Mouse (Mus musculus): ENCODE measurements around the gene Rnase2a.

Rnase2a gene

DNA sequence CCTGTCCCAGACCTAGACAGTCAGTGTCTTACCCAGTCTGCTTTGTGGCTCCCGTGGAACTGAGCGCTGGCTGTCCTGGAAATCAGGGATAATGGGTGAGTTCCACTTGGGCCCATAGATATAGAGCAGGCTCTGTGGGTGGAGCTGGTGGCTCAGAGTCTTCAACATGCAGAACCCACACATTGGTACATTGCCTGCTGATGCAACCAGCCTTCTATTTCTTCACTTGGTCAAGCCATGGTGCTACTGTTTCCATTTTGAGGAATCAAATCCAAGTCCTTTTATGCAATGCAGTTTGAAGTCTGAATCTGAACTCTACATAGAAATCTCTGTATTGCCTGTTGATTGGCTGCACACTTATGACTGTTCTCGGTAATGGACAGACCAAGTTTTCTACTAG lies at the start of gene Rnase2a:
TSS of gene Rnase2a (minus strand) at position 72 of the 400 bp plus-strand sequence.
- TF ChIP-seq GATA4 (IDR thresholded peaks at IDR 0.05; ENCODE audit: insufficient replicate concordance, low read length): no peak

- TF ChIP-seq GATA4 (IDR thresholded peaks at IDR 0.05; ENCODE audit: insufficient replicate concordance, low read length): no peak
Measured at GRCm38 (mm10) chr14:51291505-51291904, 35.6 kb upstream of the Rnase2a start.

GRCm38 (mm10) chr14:51268677-51269076 lies 12.8 kb upstream of the Rnase2a start:
- TF ChIP-seq GATA4 (IDR thresholded peaks at IDR 0.05; ENCODE audit: insufficient replicate concordance, low read length): no peak

- no peak for TF ChIP-seq GATA4 (IDR thresholded peaks at IDR 0.05; ENCODE audit: insufficient replicate concordance, low read length)
Measured at GRCm38 (mm10) chr14:51266113-51266512, 10.2 kb upstream of the Rnase2a start.

- TF ChIP-seq GATA4 (IDR thresholded peaks at IDR 0.05; ENCODE audit: insufficient replicate concordance, low read length): no peak
Measured at GRCm38 (mm10) chr14:51265667-51266066, 9.8 kb upstream of the Rnase2a start.

GRCm38 (mm10) chr14:51262397-51262796 lies 6.5 kb upstream of the Rnase2a start:
- no peak for TF ChIP-seq GATA4 (IDR thresholded peaks at IDR 0.05; ENCODE audit: insufficient replicate concordance, low read length)

DNA sequence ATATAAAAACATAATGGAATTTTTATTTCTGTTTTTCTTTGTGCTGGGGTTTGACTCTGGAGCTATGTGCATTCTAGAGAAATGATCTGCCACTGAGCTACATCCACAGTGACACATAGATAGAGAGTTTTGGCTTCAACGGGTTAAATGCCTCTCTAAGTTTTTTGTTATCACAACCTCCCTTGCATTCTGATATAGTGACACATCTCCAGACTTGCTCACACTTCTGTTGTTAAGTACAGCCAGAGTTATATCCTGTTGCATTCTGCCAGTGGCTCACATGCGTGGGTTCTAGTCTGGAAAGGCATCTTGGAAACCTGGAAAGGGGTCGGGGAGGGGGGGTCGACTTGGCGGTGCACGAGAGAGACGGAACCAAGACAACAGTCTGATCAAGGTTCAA lies 3.8 kb upstream of the Rnase2a start:
- no peak for TF ChIP-seq GATA4 (IDR thresholded peaks at IDR 0.05; ENCODE audit: insufficient replicate concordance, low read length)

DNA sequence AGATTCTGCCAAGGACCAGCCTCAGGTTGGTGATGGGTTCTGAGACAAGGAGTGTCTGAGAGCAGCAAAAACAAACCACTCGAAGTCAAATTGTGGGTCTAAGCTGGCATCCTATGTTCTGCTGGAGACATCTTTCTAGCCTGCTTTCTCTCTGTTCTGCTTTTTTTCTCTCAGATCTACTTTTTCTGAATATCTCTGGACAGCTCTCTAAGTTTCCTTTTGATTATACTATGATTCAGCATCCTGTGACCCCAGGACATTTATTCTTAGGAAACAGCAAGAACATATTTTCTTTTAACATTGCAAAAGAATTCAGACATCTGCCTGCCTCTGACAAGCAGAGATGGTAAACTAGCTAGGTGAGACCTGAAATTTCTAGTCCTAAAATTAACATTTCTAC lies 2.3 kb downstream of the Rnase2a start:
- TF ChIP-seq GATA4 (IDR thresholded peaks at IDR 0.05; ENCODE audit: insufficient replicate concordance, low read length): no peak

DNA sequence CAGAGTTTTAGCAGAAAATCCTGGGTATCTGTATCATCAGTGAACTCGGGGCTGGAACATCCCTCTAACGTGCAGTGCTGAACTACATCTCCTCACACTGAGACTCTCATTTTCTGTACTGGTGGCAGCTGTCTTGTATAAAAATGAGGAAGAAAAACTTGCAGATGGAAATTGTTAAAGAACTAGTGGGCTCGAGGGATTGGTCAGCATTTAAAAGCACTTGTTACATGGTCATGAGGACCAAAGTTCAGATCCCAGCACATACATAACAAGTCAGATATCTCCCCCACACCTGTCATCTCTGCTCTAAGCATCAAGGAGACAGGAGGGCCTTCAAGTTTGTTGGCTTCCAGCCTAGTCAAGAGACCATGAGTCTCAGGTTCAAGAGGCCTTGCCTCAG lies 5.6 kb downstream of the Rnase2a start:
- no peak for TF ChIP-seq GATA4 (IDR thresholded peaks at IDR 0.05; ENCODE audit: insufficient replicate concordance, low read length)

GRCm38 (mm10) chr14:51247736-51248135 lies 8.2 kb downstream of the Rnase2a start:
- TF ChIP-seq GATA4 (IDR thresholded peaks at IDR 0.05; ENCODE audit: insufficient replicate concordance, low read length): no peak

- TF ChIP-seq GATA4 (IDR thresholded peaks at IDR 0.05; ENCODE audit: insufficient replicate concordance, low read length): no peak
Measured at GRCm38 (mm10) chr14:51240899-51241298, 15.0 kb downstream of the Rnase2a start.
